Mouse (Mus musculus): ENCODE results near the gene Usp15.
"Not testable (repeated sequence)": the region's sequence is repeated elsewhere in the genome, so short reads cannot be mapped to it uniquely, and the experiment has no call there.

The Usp15 gene

GRCm38 (mm10) chr10:123196835-123197559, at the start of gene Usp15:
Gene Usp15, minus strand, starts transcription at chr10:123196995.
- DNase-seq = peak; percentile 94 to 95

- no peak for DNase-seq
These were observed 32.6 kb upstream of the Usp15 start for GRCm38 (mm10) chr10:123229420-123229819.

- no peak for DNase-seq
These were observed 26.0 kb upstream of the Usp15 start for GRCm38 (mm10) chr10:123222785-123223184.

GRCm38 (mm10) chr10:123209517-123209916, 12.7 kb upstream of the Usp15 start:
- DNase-seq = no peak

GRCm38 (mm10) chr10:123208336-123208735, 11.5 kb upstream of the Usp15 start:
- no peak for DNase-seq

- no peak for DNase-seq
These were observed 9.3 kb upstream of the Usp15 start for GRCm38 (mm10) chr10:123206074-123206473.

- DNase-seq = not testable (repeated sequence)
These were observed 8.6 kb upstream of the Usp15 start for GRCm38 (mm10) chr10:123205364-123205763.

GRCm38 (mm10) chr10:123201981-123202758, 5.4 kb upstream of the Usp15 start:
- no peak for DNase-seq

- no peak for DNase-seq
These were observed 4.6 kb upstream of the Usp15 start for GRCm38 (mm10) chr10:123201436-123201835.

- DNase-seq = no peak
These were observed 4.2 kb upstream of the Usp15 start for GRCm38 (mm10) chr10:123200996-123201395.

GRCm38 (mm10) chr10:123200320-123200659, 3.5 kb upstream of the Usp15 start:
- no peak for DNase-seq

- DNase-seq = no peak
These were observed 3.0 kb upstream of the Usp15 start for GRCm38 (mm10) chr10:123199615-123200319.

- no peak for DNase-seq
These were observed 2.3 kb upstream of the Usp15 start for GRCm38 (mm10) chr10:123199119-123199518.

GRCm38 (mm10) chr10:123198183-123198582, 1.4 kb upstream of the Usp15 start:
- DNase-seq = no peak

- DNase-seq = peak; percentile 69 to 75
These were observed 597 bp downstream of the Usp15 start for GRCm38 (mm10) chr10:123195961-123196834.

GRCm38 (mm10) chr10:123195501-123195900, 1.3 kb downstream of the Usp15 start:
- DNase-seq = no peak

- DNase-seq = no peak
These were observed 5.8 kb downstream of the Usp15 start for GRCm38 (mm10) chr10:123191038-123191437.

- no peak for DNase-seq
These were observed 9.5 kb downstream of the Usp15 start for GRCm38 (mm10) chr10:123187337-123187736.

GRCm38 (mm10) chr10:123185907-123186306, 10.9 kb downstream of the Usp15 start:
- DNase-seq = no peak

GRCm38 (mm10) chr10:123183743-123184142, 13.1 kb downstream of the Usp15 start:
- DNase-seq = no peak

GRCm38 (mm10) chr10:123183243-123183642, 13.6 kb downstream of the Usp15 start:
- DNase-seq = peak in 1 of 2 experiments; percentile 47

GRCm38 (mm10) chr10:123182391-123182790, 14.4 kb downstream of the Usp15 start:
- no peak for DNase-seq

GRCm38 (mm10) chr10:123175771-123176170, 21.0 kb downstream of the Usp15 start:
- DNase-seq = no peak

All from thymus, postnatal 36 days (tissue).